Comparison of ENCODE assay signal across 9 mouse cellular contexts in the genomic region with DNA sequence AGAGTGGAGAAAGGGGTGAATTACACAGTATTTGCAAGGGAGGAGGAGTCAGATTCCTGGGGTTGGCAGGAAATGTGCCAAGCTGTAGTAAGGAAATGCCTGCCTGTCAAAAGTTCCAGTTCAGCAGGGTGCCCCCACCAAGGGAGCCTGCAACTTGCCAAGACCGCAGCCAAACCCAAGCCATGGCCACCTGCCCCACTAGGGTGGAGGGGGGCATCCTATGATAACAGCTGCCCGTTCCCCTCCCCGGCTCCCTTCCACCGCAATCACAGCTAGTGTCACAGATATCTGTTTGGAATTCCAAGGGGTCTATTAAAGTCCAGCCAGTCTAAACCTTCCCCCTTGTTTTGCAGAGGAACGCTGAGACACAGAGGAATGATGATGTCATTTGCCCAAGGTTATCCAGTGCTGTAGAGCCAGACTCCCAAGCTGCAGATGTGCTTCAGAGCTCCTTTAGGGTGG. TPM values are rescaled to one million over a fixed set of nuclear protein-coding genes. Genes with fewer than 3 reads are reported as not detected.
DNase-seq lines count a peak whose midpoint lies in the region; TF ChIP-seq lines count a peak whose summit lies in the region.
"Had no signal": no experiment of that assay in that cellular context is flagged by ENCODE, and none has a peak within 500 bp of the region (broad histone marks: within the 10 kb centered on the region; RNA-seq: fewer than 3 reads in every experiment).

No protein-coding gene starts in this region.

- H3K4me1 ChIP-seq in heart, adult 2 months (ENCODE audit: control insufficient read depth, insufficient read depth, low read length), result no peaks in the 10 kb centered on the region; the same call in 1 of the 2 replicates

- peak overlapping the region; percentile 82 for H3K27ac ChIP-seq in heart, adult 2 months

- WGBS in heart, adult 2 months, result 3% methylated on average over 5 of the region's 5 CpGs

- TF ChIP-seq EP300 in heart, adult 2 months (IDR thresholded peaks at IDR 0.05; ENCODE audit: insufficient read depth, low read depth, low read length), result no peak

- H3K79me2 ChIP-seq in heart, adult 2 months (replicated peaks; ENCODE audit: control insufficient read depth, insufficient read depth, low read length), result no peaks in the 10 kb centered on the region

- peak; percentile 59 for DNase-seq in adrenal gland, adult 2 months
- no peak for DNase-seq in adrenal gland, postnatal 25 days
- peak; percentile 80 for DNase-seq in NIH3T3 (ENCODE audit: low read depth)
- peak; percentile 39 to 50 for DNase-seq in heart, adult 2 months
- DNase-seq in kidney, adult 9 months, result peak; percentile 48
- DNase-seq in lung, postnatal 36 days, result peak; percentile 56
- DNase-seq in spleen, adult 12 weeks (ENCODE audit: low spot score), result no peak
- no peak for DNase-seq in T-cell, adult 2 months (ENCODE audit: low spot score)

- intact Hi-C loops in heart, adult 2 months (cut with DNase I), result no loop called here

- TF ChIP-seq POLR2A in heart, adult 2 months (IDR thresholded peaks at IDR 0.05; ENCODE audit: insufficient read depth, low read depth, low read length), result no peak

- H3K9ac ChIP-seq in heart, adult 2 months (ENCODE audit: low read depth, low read length), result peak overlapping the region; percentile 17; the same call in 1 of the 2 replicates

- H3K36me3 ChIP-seq in heart, adult 2 months (ENCODE audit: control insufficient read depth, insufficient read depth, low read length), result no peaks in the 10 kb centered on the region

- no peaks in the 10 kb centered on the region for H3K27me3 ChIP-seq in heart, adult 2 months (ENCODE audit: control insufficient read depth, insufficient read depth, low read length)

- no peak for TF ChIP-seq CTCF in heart, adult 2 months (IDR thresholded peaks at IDR 0.05)

- H3K4me3 ChIP-seq in heart, adult 2 months, result peak overlapping the region; percentile 45
- H3K4me3 ChIP-seq: erythroblast, embryonic 14.5 days had no signal

RNA-seq across cellular contexts. Expression of a gene that starts 1.1 kb away (rescaled TPM):
- total RNA-seq in adrenal gland, adult 2 months (2021), result 10 to 100 TPM; 26.3 to 65.2 TPM
- polyA plus RNA-seq in adrenal gland, adult 2 months (2012; rRNA removed), result 3.6 and 6.6 TPM in 2 replicates
- 28.3 and 29.8 TPM in 2 replicates for total RNA-seq in adrenal gland, postnatal 25 days (2021)
- 1 to 10 TPM; 8.4 to 8.9 TPM for total RNA-seq in heart, adult 2 months (2021)
- 6.2 and 6.5 TPM in 2 replicates for polyA plus RNA-seq in heart, adult 2 months (2012; rRNA removed)
- polyA plus RNA-seq: erythroblast, embryonic 14.5 days had no signal

RNA-seq across cellular contexts. Expression of a gene that starts 12.5 kb away (rescaled TPM):
- total RNA-seq in adrenal gland, adult 2 months (2021), result 1 to 10 TPM in 1 of 2 experiments, under 1 TPM in 1; 0.38 to 1.6 TPM
- polyA plus RNA-seq in adrenal gland, adult 2 months (2012; rRNA removed), result 0.12 and 0.44 TPM in 2 replicates
- total RNA-seq in adrenal gland, postnatal 25 days (2021), result 3.7 and 7.4 TPM in 2 replicates
- total RNA-seq in heart, adult 2 months (2021), result under 1 TPM; 0.27 to 0.44 TPM
- 0.18 and 0.20 TPM in 2 replicates for polyA plus RNA-seq in heart, adult 2 months (2012; rRNA removed)
- polyA plus RNA-seq: erythroblast, embryonic 14.5 days had no signal

RNA-seq across cellular contexts. Expression of a gene that starts 54.6 kb away (rescaled TPM):
- total RNA-seq in adrenal gland, adult 2 months (2021), result 10 to 100 TPM; 13.3 to 14.2 TPM
- 13.0 and 22.4 TPM in 2 replicates for polyA plus RNA-seq in adrenal gland, adult 2 months (2012; rRNA removed)
- total RNA-seq in adrenal gland, postnatal 25 days (2021), result 3.9 and 12.9 TPM in 2 replicates
- total RNA-seq in heart, adult 2 months (2021), result under 1 TPM in 1 of 2 experiments, not detected in 1; 0.20 TPM
- polyA plus RNA-seq in heart, adult 2 months (2012; rRNA removed), result 0.35 and 2.3 TPM in 2 replicates
- polyA plus RNA-seq: erythroblast, embryonic 14.5 days had no signal

Comparison
In these comparisons a context has a peak if more than half of its experiments do, and no peak if none do; other contexts are left out.
1. DNase-seq: peak in adrenal gland, adult 2 months (single experiment), NIH3T3 (single experiment), heart, adult 2 months (2 of 2), kidney, adult 9 months (single experiment) and lung, postnatal 36 days (single experiment); none in adrenal gland, postnatal 25 days (single experiment), spleen, adult 12 weeks (single experiment) and T-cell, adult 2 months (single experiment).